Mouse (Mus musculus) hindbrain, embryonic 10.5 days (tissue): Measurements from ENCODE around the gene Elavl1. TPM values are rescaled to one million over a fixed set of nuclear protein-coding genes. Genes with fewer than 3 reads are reported as not detected.
A peak's percentile ranks its signal among the peaks of the same experiment; 100 is the strongest.

Experiments
- DNase-seq: peaks from one replicate; pipeline ENCODE4 v3.0.0-alpha.2; 2017; ENCODE audit warnings: low spot score
- H3K27ac ChIP-seq: fragments of 300-500 bp; sonication (generic); 2 replicates; pipeline ENCODE4 v1.5.1; 2016; ENCODE audit warnings: mild to moderate bottlenecking, moderate library complexity
- H3K27me3 ChIP-seq: fragments of 300-500 bp; sonication (generic); 2 replicates; pipeline ENCODE4 v1.6.1; 2016; ENCODE audit warnings: mild to moderate bottlenecking; ENCODE audit not compliant: poor library complexity, insufficient read depth, severe bottlenecking
- H3K36me3 ChIP-seq: fragments of 300-500 bp; sonication (generic); 2 replicates; pipeline ENCODE4 v1.6.1; 2016; ENCODE audit warnings: mild to moderate bottlenecking, moderate library complexity
- H3K4me1 ChIP-seq: fragments of 300-500 bp; sonication (generic); replicated peaks from 2 replicates; pipeline ENCODE4 v1.6.1; 2016; ENCODE audit warnings: mild to moderate bottlenecking
- H3K4me3 ChIP-seq: fragments of 300-500 bp; sonication (generic); 2 replicates; pipeline ENCODE4 v1.5.1; 2016; ENCODE audit warnings: mild to moderate bottlenecking, moderate library complexity
- H3K9me3 ChIP-seq: fragments of 300-500 bp; sonication (generic); 2 replicates; pipeline ENCODE4 v1.6.1; 2016; ENCODE audit warnings: mild to moderate bottlenecking, moderate library complexity
- WGBS: fragments of 180-500 bp; shearing (Covaris S2); methylation state at CpG from one replicate; pipeline ENCODE4 v1.1.7; 2016; 5-methylcytosine and 5-hydroxymethylcytosine counted together
- polyA plus RNA-seq: library from polyadenylated mRNA; unstranded; fragments of >200 nt; fragmentation: Nextera tagmentation; extraction: Ambion mirVana; gene quantifications from 2 replicates; pipeline ENCODE4 v1.2.1, GENCODE M21; 2016

The Elavl1 gene
- polyA plus RNA-seq, 1 experiment from 2014 or later, result 306 TPM

DNA sequence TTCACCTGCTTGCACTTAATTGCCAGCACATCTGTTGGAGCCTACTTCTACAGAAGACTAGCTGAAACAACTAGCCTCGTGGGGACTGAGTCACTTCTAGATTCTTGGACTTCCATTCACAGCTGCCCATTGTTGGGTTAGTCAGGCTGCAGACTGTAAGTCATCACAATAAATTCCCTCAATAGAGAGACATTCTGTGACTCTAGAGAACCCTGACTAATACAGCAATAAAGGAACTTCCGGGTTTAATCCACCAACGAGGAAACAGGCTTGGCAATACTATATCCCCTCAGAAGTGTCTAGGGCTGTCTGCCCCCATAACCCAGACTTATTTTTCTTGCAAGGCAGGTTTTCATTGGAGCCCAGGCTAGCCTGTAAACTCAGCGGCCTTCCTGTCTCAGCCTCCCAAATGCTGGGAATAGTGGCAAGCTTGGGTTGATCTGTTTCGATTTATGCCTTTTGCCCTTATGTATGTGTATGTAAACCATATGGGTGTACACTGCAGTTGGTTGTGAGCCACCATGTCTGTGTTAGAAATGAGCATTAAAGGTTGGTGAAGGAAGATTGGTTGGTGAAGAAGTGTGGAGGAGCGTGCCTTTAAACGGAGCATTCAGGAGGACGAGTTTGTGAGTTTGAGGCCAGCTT, 73.0 kb downstream of the Elavl1 start:
- Histone ChIP-seq H3K27ac (peak overlapping the region; percentile 95), H3K9me3 (no peaks in the 10 kb centered on the region), H3K27me3 (peaks cover 31% of the 10 kb centered on the region), H3K4me3 (peak overlapping the region; percentile 92), H3K36me3 (peaks cover 59% of the 10 kb centered on the region), H3K4me1 (peaks cover 53% of the 10 kb centered on the region)
- 51% methylated on average over 8 of the region's 8 CpGs for WGBS
- no peak for DNase-seq

DNA sequence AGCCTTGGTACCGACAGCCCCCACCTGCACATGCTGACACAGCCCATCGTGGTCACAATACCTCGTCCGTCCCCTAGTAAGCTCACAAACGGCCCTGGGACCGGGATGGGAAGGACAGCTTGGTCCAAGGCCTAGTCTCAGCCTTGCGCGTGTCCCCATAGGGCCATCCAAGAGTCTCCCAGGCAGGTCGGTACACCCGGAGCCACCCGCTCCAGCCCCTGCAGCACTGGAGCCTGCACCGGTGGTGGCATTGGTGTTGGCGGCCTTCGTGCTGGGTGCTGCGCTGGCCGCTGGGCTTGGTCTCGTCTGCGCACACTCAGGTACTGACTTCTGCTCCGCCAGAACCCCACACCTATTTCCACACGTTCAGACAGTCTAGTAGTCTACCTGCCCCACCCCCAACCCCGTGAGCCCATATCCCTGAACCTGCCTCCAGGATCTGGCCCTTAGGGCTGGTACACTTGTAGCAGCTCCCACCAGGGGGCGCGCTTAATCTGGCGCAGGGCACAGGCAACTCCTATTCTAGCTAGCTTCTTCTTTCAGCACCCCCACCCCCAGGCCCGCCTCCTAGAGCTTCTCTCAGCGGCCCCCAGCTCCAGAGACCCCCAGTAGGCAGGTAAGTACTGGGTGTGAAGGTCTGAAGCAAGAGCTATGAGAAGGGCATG, 74.8 kb downstream of the Elavl1 start:
- Histone ChIP-seq H3K27me3 (peaks cover 31% of the 10 kb centered on the region), H3K9me3 (no peaks in the 10 kb centered on the region), H3K4me1 (peaks cover 45% of the 10 kb centered on the region), H3K36me3 (peaks cover 59% of the 10 kb centered on the region), H3K4me3 (peak overlapping the region; percentile 9; the same call in 1 of the 2 replicates), H3K27ac (0 out of 2 replicates have a peak overlapping the region, but pooled peaks have one; percentile 5)
- DNase-seq, result peak; percentile 81
- 30% methylated on average over 26 of the region's 26 CpGs for WGBS

DNA sequence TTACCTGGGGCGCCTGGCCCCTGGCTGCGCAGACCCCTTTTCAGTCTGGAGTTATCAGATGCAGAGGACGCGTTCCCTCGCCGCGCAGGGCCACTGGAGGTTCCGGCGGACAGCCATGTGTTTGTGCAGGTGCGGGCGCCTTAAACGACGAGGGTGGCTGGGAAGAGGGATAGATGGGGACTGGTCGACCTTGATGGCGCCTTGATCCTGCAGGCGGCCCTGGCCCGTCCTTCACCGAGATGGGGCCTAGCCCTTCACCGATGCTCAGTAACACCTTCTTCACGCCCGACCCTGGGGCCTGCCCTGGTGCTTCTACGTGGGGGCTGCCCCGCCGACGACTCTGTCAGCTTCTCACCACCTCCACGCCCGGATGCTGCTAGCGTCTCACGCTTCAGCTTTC, 76.0 kb downstream of the Elavl1 start:
- peaks cover 59% of the 10 kb centered on the region for H3K36me3 ChIP-seq
- H3K27ac ChIP-seq, result 0 out of 2 replicates have a peak overlapping the region, but pooled peaks have one; percentile 50
- 13% methylated on average over 29 of the region's 29 CpGs for WGBS
- DNase-seq, result peak; percentile 52
- no peaks in the 10 kb centered on the region for H3K9me3 ChIP-seq
- peaks cover 43% of the 10 kb centered on the region for H3K4me1 ChIP-seq
- peaks cover 31% of the 10 kb centered on the region for H3K27me3 ChIP-seq
- peak overlapping the region; percentile 6; the same call in 1 of the 2 replicates for H3K4me3 ChIP-seq

DNA sequence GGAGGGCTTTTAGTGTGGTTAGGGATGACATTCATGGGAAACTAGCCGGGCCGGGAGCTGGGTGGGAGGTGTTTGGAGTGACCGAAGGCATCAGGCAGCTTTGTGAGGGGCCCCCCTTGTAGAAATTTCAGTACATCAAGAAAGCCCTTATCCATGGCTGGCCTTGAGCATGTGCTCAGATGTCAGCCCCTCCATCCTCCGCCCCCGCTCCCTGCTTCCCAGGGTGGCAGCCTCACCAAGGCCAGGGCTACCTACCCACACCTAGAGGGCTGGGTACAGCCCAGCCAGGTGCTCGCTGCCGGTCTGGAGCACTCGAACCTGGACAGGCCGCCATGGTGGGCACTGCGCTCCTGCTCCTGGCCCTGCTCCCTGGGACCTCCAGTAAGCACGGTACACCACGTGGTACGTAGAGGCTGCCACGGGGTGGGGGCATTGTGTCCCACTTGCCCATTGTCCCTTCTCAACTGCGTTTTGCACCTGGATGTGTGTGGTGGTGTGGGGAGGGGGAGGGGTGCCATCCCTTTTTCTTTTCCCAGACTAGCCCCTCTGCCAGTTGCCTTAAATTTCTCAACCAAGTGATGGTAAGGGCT, 77.2 kb downstream of the Elavl1 start, which contains the start of gene Tgfbr3l:
Gene Tgfbr3l, plus strand, starts transcription at position 264 of the 590 bp plus-strand sequence.
- H3K36me3 ChIP-seq, result peaks cover 70% of the 10 kb centered on the region

DNA sequence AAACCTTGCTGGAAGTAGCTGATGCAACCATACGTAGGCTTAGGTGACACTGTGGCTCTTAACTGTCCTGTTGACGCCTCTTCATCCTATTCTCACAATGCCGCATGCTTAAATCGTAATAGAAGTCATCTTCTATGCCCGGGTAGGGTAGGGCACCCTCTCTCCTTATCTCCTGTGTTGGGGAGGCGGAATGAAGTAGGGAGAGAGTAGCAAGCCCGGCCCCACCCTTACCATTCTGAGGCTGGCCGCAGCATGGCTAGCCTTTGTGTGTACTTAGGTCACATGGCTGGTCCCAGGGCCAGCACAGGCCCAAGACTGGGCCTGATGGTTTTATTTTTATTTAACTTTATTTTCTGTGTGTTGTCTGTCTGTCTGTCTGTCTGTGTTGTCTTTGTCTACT, 78.0 kb downstream of the Elavl1 start:
- 92% methylated on average over 8 of the region's 8 CpGs for whole genome bisulfite sequencing
- peaks cover 31% of the 10 kb centered on the region for H3K27me3 ChIP-seq
- peaks cover 29% of the 10 kb centered on the region for H3K4me1 ChIP-seq
- no peak overlapping the region for H3K4me3 ChIP-seq
- H3K9me3 ChIP-seq, result no peaks in the 10 kb centered on the region
- H3K27ac ChIP-seq, result no peak overlapping the region
- peaks cover 78% of the 10 kb centered on the region for H3K36me3 ChIP-seq
- DNase-seq, result no peak

More for the DNA sequence above, 77.2 kb downstream of the Elavl1 start, which contains the start of gene Tgfbr3l:
- H3K4me1 ChIP-seq, result peaks cover 34% of the 10 kb centered on the region
- DNase-seq, result no peak
- 80% methylated on average over 15 of the region's 15 CpGs for WGBS
- H3K27me3 ChIP-seq, result peaks cover 31% of the 10 kb centered on the region
- H3K4me3 ChIP-seq, result no peak within 1 kb of the TSS
- H3K9me3 ChIP-seq, result no peaks in the 10 kb centered on the region
- H3K27ac ChIP-seq, result no peak within 1 kb of the TSS

DNA sequence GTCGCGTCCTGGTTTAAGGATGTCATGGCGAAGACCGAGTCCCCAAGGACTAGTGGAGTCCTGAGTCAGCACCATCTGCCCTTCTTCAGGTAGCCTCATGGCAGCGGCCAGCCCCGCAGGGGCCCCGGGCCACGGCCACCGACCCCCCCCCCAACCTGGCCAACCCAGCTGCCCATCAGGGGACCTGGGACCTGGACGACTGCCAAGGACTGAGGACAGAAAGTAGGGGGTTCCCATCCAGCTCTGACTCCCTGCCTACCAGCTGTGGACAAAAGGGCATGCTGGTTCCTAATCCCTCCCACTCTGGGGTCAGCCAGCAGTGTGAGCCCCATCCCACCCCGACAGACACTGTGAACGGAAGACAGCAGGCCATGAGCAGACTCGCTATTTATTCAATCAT, 79.5 kb downstream of the Elavl1 start:
- H3K9me3 ChIP-seq, result no peaks in the 10 kb centered on the region
- H3K4me3 ChIP-seq, result no peak overlapping the region
- DNase-seq, result no peak
- 91% methylated on average over 13 of the region's 13 CpGs for WGBS
- peaks cover 31% of the 10 kb centered on the region for H3K27me3 ChIP-seq
- peaks cover 92% of the 10 kb centered on the region for H3K36me3 ChIP-seq
- peaks cover 30% of the 10 kb centered on the region for H3K4me1 ChIP-seq
- H3K27ac ChIP-seq, result no peak overlapping the region

DNA sequence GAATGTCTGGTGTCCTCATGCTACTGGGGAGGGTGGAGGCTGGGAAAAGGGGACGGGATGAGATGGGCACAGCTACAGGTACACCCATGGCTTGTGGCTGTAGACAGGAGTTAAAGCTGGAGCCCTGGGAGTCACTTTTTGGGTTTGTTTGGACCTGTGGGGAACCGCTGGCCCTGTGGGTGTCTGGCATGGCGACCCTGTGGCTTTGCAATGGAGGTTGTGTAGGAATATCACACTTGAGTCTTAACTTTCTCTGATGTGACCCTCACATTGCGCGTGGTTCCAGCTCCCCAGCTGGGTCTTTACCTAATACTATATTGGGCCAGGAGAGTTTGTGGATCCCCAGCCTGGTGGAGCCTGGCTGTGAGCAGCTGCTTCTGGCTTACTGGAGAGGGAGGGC, 80.2 kb downstream of the Elavl1 start:
- Histone ChIP-seq H3K9me3 (no peaks in the 10 kb centered on the region), H3K4me3 (no peak overlapping the region), H3K27ac (no peak overlapping the region), H3K36me3 (peaks cover 96% of the 10 kb centered on the region), H3K4me1 (peaks cover 29% of the 10 kb centered on the region), H3K27me3 (peaks cover 27% of the 10 kb centered on the region)
- 96% methylated on average over 5 of the region's 5 CpGs for WGBS
- no peak for DNase-seq

DNA sequence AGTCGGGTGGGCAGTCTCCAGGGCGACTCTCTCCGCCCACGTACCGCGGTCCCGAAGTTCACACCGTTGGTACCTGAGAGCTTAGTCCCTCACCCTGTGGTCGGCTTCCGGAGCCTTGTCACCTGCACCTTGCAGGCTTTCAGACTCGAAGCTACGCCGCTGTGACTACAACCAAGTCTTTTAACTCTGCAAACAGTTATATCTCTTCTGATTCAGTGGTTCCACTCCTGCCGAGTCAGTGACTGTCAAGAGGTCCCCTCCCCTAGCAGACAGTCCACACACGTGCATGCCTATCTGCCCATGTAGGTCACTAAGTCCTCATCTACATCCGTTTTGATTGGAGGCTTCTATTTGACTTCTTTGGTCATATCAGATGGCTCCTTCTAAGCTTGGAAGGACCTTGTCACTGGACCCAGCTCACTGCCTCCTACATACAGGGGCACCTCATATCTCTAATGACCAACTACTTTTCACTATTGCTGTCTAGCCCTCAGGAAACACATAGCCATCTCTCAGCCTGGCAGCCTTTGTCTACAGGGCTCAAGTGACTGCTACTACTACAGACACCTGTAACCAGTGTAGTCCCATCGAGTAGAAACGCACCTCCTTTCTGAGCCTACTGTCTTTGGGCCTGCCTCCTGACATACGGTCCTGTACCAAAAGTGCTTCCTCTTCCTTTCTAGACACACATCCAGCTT, 85.9 kb downstream of the Elavl1 start:
- peaks cover 41% of the 10 kb centered on the region for H3K36me3 ChIP-seq
- 16% methylated on average over 19 of the region's 19 CpGs for WGBS
- H3K4me3 ChIP-seq, result peak overlapping the region; percentile 84
- peak overlapping the region; percentile 98 for H3K27ac ChIP-seq
- no peak for DNase-seq
- H3K27me3 ChIP-seq, result peaks cover 18% of the 10 kb centered on the region
- peaks cover 24% of the 10 kb centered on the region for H3K4me1 ChIP-seq
- no peaks in the 10 kb centered on the region for H3K9me3 ChIP-seq

DNA sequence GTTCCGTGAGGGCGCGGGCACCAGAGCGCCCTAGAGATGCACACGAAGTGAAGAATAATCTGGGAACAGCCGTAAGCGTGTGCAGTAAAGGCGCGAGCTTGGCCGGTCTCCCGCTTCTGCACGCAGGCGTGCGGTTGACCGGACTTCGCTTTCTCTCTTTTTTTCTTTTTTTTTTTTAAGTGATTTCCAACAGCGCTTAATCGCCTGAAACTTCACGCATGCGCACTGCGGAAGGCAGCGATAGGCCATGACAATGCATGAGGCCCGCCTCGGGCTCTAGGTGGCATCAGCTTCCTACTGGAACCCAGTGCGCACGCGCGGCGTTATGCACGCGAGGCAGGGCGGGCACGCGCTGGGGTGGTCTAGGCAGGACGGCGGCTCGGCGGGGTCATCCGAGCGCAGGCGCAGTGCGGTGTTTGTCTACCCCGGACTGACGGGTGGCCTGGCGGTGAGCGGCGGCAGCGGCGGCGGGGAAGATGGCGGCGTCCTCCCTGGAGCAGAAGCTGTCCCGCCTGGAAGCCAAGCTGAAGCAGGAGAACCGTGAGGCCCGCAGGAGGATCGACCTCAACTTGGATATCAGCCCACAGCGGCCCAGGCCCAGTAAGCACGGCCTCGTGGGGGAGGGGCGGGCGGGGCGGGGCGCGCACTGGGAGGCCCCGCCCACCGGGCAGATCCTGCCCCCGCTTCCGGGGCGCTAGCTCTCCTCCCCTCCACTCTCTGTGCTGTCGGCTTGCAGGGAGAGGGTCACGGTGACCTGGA, 86.6 kb downstream of the Elavl1 start, which contains the start of the genes Map2k7 and Gm49320:
Gene Map2k7, plus strand, starts transcription at position 307 of the 759 bp plus-strand sequence.
Gene Gm49320, plus strand, starts transcription at position 432 of the 759 bp plus-strand sequence.
- under 1% methylated on average over 71 of the region's 71 CpGs for WGBS
- H3K36me3 ChIP-seq, result peaks cover 34% of the 10 kb centered on the region

DNA sequence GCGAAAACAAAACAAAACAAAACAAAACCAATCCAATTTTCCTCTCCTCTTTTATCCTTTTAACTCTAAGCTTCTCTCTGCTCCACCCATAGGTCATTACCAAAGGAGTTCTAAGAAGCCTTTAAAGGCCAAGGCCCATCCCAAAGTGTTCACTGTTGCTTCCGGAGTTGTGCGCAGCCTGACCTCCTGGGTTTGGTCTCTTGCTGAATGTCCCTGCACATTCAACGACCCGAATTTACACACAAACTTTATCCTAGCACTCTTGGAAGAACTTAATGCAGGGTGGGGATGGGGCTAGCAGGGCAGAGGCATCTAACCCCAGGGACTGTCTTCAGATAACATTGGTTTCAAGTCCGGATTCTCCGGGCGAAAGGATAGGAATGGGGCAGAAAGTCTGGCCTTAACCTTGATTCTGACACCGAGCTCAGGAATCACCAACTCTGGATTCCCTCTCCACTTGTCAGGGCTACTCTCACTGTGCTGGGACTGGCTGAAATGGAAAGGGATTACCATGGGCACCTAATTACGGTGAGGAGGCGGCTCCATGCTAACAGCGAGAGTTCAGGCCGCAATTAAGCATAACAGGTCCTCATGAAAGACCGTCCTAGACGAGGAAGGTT, 87.3 kb downstream of the Elavl1 start:
- 24% methylated on average over 15 of the region's 15 CpGs for WGBS

More for the DNA sequence above, 86.6 kb downstream of the Elavl1 start, which contains the start of the genes Map2k7 and Gm49320:
- peak; percentile 100 for DNase-seq
- Histone ChIP-seq H3K4me1 (peaks cover 24% of the 10 kb centered on the region), H3K27me3 (peaks cover 21% of the 10 kb centered on the region), H3K4me3 (peak within 1 kb of the TSS; percentile 84), H3K9me3 (no peaks in the 10 kb centered on the region), H3K27ac (peak within 1 kb of the TSS; percentile 98)

More for the DNA sequence above, 87.3 kb downstream of the Elavl1 start:
- no peak for DNase-seq
- Histone ChIP-seq H3K36me3 (peaks cover 27% of the 10 kb centered on the region), H3K27ac (peak overlapping the region; percentile 98), H3K4me1 (peaks cover 24% of the 10 kb centered on the region), H3K9me3 (no peaks in the 10 kb centered on the region), H3K4me3 (peak overlapping the region; percentile 84), H3K27me3 (peaks cover 21% of the 10 kb centered on the region)
